Mouse (Mus musculus) B cell, adult 67 days (primary cell): ENCODE data around the gene Fndc10. TPM values are rescaled to one million over a fixed set of nuclear protein-coding genes. Genes with fewer than 3 reads are reported as not detected.

ENCODE experiments used
- total RNA-seq, 2 experiments: library from RNA; stranded (reverse); gene quantifications; 4 replicates each; pipeline ENCODE4 v1.2.4; 2023

Fndc10 gene
- total RNA-seq, result 1 to 10 TPM; 3.8 to 5.4 TPM

DNA sequence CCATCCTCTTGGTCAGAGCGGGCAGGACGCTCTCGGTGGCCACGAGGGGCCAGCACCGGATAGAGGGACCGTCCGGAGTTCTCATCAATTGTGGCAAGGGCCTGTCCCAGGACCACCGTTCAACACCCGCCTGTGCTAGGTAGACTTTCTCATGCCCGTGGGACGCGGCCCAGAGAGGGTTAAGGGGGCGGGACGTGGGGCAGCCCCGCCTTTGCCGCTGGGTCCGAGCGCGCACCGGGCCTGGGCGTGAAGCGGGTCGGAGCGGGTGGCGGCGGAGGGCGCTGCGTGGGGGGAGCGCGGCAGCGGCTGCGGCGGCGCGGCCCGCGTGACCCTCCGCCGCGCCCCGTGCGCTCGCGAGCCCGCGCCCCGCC lies at the start of gene Fndc10:
Gene Fndc10, plus strand, starts transcription at position 232 of the 371 bp plus-strand sequence.

DNA sequence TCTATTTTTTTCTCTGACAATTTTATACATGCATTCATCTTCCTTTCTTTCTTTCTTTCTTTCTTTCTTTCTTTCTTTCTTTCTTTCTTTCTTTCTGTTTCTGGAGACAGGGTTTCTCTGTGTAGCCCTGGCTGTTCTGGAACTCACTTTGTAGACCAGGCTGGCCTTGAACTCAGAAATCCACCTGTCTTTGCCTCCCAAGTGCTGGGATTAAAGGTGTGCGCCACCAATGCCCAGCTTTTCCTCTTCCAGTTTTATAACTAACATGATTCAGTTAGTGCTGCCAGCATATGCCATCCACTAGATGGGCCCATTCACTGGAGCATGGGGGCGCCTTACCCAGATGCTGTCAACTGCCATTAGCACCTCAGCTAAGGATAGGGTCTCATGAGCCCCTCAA lies 48.8 kb upstream of the Fndc10 start, which contains the start of gene Gm10563:
Gene Gm10563, minus strand, starts transcription at position 101 of the 400 bp plus-strand sequence.

DNA sequence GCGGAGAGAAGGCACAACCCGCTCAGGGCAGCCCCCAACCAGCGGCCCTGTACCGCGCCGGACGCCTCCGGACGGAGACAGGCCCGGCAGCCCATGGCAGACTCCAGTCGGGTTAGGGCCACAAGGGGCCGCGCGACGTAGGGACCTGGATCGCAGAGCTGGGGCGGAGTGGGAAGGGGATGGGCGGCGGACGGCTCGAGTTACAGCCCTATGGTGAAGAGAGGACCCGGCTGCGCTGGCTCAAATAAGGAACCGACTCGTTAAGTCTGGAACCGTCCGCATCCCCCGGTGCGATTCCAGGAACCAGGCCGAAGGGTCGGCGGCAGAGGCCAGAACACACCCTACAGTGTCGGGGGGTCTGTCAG lies 41.1 kb upstream of the Fndc10 start, which contains the start of gene Mmp23:
Gene Mmp23, minus strand, starts transcription at position 299 of the 365 bp plus-strand sequence.

DNA sequence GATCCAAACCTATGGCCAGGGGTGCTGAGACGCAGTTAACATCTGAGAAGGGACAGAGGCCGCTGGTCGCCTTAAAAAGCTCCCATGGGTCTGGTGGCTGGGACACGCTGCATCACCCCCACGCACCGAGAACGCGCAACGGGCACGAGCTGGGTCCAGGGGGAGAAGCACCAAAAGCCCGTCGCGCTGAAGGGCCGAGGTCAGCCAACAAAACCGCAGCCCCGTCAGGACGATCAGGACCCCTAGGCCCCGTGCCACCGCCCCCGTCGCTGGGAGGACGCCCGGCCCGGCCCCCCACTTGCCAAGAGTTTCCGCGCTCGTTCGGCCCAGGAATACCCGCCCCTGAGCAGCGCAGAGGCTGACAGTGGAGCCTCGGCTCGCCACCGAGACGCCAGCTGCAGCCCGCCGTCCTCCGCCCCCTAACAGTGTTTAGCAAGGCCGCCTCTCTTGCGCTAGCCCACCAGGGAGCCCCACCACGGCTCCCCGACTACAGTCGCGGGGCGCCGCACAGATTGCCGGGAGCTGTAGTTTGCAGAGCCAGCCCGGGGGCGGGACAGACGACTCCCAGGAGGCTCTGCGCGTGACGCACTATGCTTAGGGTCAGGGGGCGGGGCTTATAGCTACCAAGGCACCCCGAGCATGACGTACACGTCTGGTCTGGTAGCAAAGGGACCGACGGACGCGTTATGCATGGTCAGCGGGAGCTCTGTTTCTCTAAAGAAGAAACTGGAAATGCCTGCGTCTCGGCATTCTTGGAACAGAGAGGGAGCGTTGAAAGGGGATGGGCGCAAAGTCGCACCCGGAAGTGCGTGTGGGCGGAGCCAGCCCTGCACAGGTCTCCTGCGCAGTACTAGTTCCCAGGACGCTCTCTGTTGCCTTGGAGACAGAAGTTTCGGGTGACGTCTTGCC lies 25.2 kb upstream of the Fndc10 start, which contains the start of gene Mib2:
Gene Mib2, minus strand, starts transcription at position 510 of the 909 bp plus-strand sequence.

DNA sequence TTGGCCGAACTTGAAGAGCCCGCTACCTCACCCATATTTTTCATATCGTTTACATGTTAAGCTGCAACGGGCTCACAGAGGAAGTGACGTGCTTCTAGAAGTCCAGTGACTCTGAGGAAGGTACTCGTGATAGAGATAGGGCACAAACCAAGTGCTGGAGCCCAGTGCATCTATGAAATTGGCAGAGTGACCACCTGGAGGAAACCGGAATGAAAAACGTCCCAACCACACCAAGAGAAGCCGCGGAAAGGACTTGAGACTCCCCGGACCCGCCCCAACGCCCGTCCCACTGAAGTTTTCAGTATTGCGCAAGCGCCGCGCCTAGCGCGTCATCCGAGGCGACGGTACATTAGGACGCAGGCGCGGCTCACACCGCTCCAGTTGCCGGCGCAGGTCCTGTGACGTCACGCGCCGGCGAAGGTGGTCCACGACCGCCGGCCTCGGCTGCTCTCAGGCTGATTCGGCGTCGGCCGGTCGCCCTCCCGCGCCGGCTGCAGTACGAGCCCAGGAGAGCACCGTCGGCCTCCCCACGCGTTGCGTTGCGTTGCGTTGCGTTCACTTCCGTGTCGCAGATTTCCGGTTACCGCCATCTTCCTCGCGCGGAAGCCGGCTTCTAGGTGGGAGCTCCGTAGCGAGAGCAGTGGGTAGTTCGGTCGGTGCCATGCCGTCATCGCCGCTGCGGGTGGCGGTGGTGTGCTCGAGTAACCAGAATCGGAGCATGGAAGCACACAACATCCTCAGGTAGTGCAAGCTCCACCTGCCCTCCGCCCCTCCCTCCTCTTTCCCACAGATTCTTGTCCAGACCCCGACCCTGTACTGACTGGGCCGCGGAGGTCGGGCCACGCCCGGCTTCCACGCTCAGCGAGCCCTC lies 10.8 kb downstream of the Fndc10 start, which contains the start of gene Ssu72:
Gene Ssu72, plus strand, starts transcription at position 80 of the 871 bp plus-strand sequence.

DNA sequence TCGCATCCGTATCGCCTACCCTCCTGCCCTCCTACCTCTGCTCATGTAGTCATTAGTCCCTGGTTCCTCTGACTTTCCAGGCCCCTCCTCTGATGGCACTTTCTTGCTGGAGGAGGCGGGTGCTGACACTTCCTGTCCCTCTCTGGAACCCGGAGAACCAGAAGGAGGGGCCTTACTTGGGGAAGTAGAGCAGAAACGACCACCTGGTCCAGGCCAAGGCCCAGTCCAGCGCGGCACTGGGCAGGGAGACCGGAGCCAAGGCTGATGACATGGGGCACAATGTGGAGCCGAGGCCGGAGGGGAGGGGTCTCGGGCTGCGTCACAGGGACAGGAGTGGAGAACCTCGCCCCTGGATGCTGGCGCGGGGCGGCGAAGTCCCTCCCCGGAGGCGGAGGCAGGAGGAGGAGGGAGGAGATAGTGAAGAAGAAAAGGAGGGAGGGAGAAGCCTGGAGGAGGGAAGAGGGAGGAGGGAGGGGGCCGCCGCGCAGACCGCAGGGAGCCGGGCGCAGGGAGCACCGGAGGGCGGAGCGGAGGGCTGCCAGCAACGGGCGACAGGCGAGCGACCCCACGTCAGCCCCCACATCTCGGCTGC lies 40.3 kb downstream of the Fndc10 start, which contains the start of gene Tmem240:
Gene Tmem240, plus strand, starts transcription at position 451 of the 592 bp plus-strand sequence.

Other genes with a start within 250 kb of the Fndc10 start
- not detected for gene Tmem52, start 225.2 kb upstream of the Fndc10 start, total RNA-seq
- 100 to 1,000 TPM; 266 to 293 TPM for gene Gnb1, start 203.0 kb upstream of the Fndc10 start, total RNA-seq
- 10 to 100 TPM; 50.7 to 51.2 TPM for gene Nadk, start 132.0 kb upstream of the Fndc10 start, total RNA-seq
- gene Slc35e2, start 92.9 kb upstream of the Fndc10 start, total RNA-seq, result 10 to 100 TPM; 24.5 to 30.3 TPM
- 100 to 1,000 TPM; 142 to 147 TPM for gene Cdk11b, start 69.5 kb upstream of the Fndc10 start, total RNA-seq
- not detected for gene Gm10563, start 48.9 kb upstream of the Fndc10 start, total RNA-seq
- gene Mmp23, start 41.0 kb upstream of the Fndc10 start, total RNA-seq, result not detected
- 10 to 100 TPM; 45.4 to 47.4 TPM for gene Mib2, start 25.1 kb upstream of the Fndc10 start, total RNA-seq
- gene Ssu72, start 10.5 kb downstream of the Fndc10 start, total RNA-seq, result 10 to 100 TPM; 78.2 to 97.2 TPM
- under 1 TPM; 0.52 to 0.65 TPM for gene Tmem240, start 40.5 kb downstream of the Fndc10 start, total RNA-seq
- 10 to 100 TPM; 49.7 to 54.5 TPM for gene Atad3a, start 66.8 kb downstream of the Fndc10 start, total RNA-seq
- gene Vwa1, start 80.4 kb downstream of the Fndc10 start, total RNA-seq, result not detected
- not detected for gene Tmem88b, start 91.5 kb downstream of the Fndc10 start, total RNA-seq
- not detected for gene Ankrd65, start 96.1 kb downstream of the Fndc10 start, total RNA-seq
- 10 to 100 TPM; 36.1 to 46.0 TPM for gene Mrpl20, start 108.5 kb downstream of the Fndc10 start, total RNA-seq
- 100 to 1,000 TPM; 234 to 257 TPM for gene Ccnl2, start 118.1 kb downstream of the Fndc10 start, total RNA-seq
- gene Aurkaip1, start 136.9 kb downstream of the Fndc10 start, total RNA-seq, result 10 to 100 TPM; 69.6 to 73.2 TPM
- 10 to 100 TPM; 11.4 to 16.3 TPM for gene Mxra8, start 145.3 kb downstream of the Fndc10 start, total RNA-seq
- 10 to 100 TPM; 63.8 to 68.9 TPM for gene Dvl1, start 153.1 kb downstream of the Fndc10 start, total RNA-seq
- gene Tas1r3, start 169.0 kb downstream of the Fndc10 start, total RNA-seq, result 1 to 10 TPM; 1.3 to 2.1 TPM
- gene Cptp, start 175.1 kb downstream of the Fndc10 start, total RNA-seq, result 10 to 100 TPM; 13.3 to 18.2 TPM
- 10 to 100 TPM; 56.0 to 56.7 TPM for gene Ints11, start 175.2 kb downstream of the Fndc10 start, total RNA-seq
- gene Pusl1, start 197.4 kb downstream of the Fndc10 start, total RNA-seq, result 10 to 100 TPM; 24.5 to 24.6 TPM
- gene Acap3, start 197.5 kb downstream of the Fndc10 start, total RNA-seq, result 10 to 100 TPM; 68.7 to 74.2 TPM
- gene Ube2j2, start 249.5 kb downstream of the Fndc10 start, total RNA-seq, result 100 to 1,000 TPM in 1 of 2 experiments, 10 to 100 TPM in 1; 98.5 to 126 TPM